8 mouse cellular contexts compared by ENCODE assay signal in the genomic region with DNA sequence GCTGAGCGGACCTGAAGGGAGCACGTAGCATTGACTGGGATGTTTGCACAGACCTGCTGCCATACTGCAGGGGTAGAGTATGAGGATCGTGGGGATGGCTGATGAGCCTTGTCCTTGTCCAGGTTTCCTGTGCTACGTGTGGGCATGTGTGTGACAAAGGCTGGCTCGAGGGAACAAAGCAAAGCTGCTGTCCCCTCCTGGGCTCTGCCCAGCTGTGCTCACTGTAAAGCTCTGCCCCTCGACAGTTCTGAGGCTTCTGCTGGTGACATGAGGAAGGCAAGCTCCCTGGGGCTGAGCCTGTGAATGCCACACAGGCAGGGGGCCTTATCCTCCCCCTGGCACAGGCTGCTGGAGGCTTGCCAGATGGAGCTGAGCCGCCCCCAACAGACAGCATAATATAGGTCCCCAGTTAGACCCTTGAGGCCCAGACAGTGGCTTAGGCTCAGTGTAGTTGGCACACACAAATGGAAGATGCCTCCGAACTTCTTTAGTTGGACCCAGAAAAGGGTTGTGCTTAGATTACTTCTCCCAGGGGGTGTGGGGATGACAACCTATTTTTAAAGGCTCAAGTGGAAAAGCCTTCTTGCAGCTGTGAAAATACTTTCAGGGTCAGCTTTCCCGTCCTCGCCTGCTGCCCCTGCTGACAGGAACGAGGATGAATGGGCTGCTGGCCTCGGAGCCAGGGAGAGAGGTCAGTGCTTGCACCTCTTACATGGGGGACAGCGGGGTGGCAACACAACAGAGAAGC. TPM values are rescaled to one million over a fixed set of nuclear protein-coding genes. Genes with fewer than 3 reads are reported as not detected.
DNase-seq lines count a peak whose midpoint lies in the region; ATAC-seq and TF ChIP-seq lines count a peak whose summit lies in the region.

No protein-coding gene starts in this region.

- no peak for TF ChIP-seq CTCF in olfactory bulb, adult 2 months (IDR thresholded peaks at IDR 0.05; ENCODE audit: insufficient read depth, low read depth, low read length)

- peak overlapping the region; percentile 62 for H3K27ac ChIP-seq in forebrain, embryonic 14.5 days (ENCODE audit: low read depth, low read length)
- no peak overlapping the region for H3K27ac ChIP-seq in hindbrain, embryonic 15.5 days (replicated peaks)
- H3K27ac ChIP-seq in olfactory bulb, adult 2 months (ENCODE audit: insufficient read depth, low read depth, low read length), result peak overlapping the region; percentile 84

- no peaks in the 10 kb centered on the region for H3K36me3 ChIP-seq in forebrain, embryonic 14.5 days (ENCODE audit: control insufficient read depth, insufficient read depth, low read length)
- H3K36me3 ChIP-seq in hindbrain, embryonic 15.5 days, result no peaks in the 10 kb centered on the region

- ATAC-seq in forebrain, embryonic 14.5 days, result peak; percentile 80
- ATAC-seq in hindbrain, embryonic 15.5 days (ENCODE audit: low FRiP score, low read depth), result peak; percentile 71; the same call in 1 of the 2 replicates

- H3K4me3 ChIP-seq in forebrain, embryonic 14.5 days (ENCODE audit: low read depth, low read length), result no peak overlapping the region
- no peak overlapping the region for H3K4me3 ChIP-seq in hindbrain, embryonic 15.5 days
- H3K4me3 ChIP-seq in olfactory bulb, adult 2 months (ENCODE audit: insufficient read depth, low read depth, low read length), result no peak overlapping the region

- peaks cover 29% of the 10 kb centered on the region for H3K4me1 ChIP-seq in forebrain, embryonic 14.5 days (ENCODE audit: control insufficient read depth, insufficient read depth, low read length)
- H3K4me1 ChIP-seq in hindbrain, embryonic 15.5 days (replicated peaks), result peaks cover 24% of the 10 kb centered on the region
- H3K4me1 ChIP-seq in olfactory bulb, adult 2 months (ENCODE audit: control insufficient read depth, insufficient read depth, low read length), result peaks cover 52% of the 10 kb centered on the region

- peak; percentile 39 for DNase-seq in right cerebral cortex, postnatal 14 days
- no peak for DNase-seq in right cerebral cortex, postnatal 36 days (ENCODE audit: low spot score in 2 of 2)
- DNase-seq in forebrain, embryonic 14.5 days (ENCODE audit: low spot score), result peak; percentile 65
- DNase-seq in urinary bladder, postnatal 14 days (ENCODE audit: low spot score), result no peak
- no peak for DNase-seq in left cerebral cortex, adult 18-20 months (ENCODE audit: low spot score in 2 of 2)
- no peak for DNase-seq in right cerebral cortex, adult 2 months (ENCODE audit: low spot score in 2 of 2)

- H3K9ac ChIP-seq in forebrain, embryonic 14.5 days (ENCODE audit: low read length), result peak overlapping the region; percentile 45; the same call in 1 of the 2 replicates
- no peak overlapping the region for H3K9ac ChIP-seq in hindbrain, embryonic 15.5 days

- no peaks in the 10 kb centered on the region for H3K27me3 ChIP-seq in forebrain, embryonic 14.5 days (replicated peaks; ENCODE audit: control insufficient read depth, insufficient read depth, low read length)
- H3K27me3 ChIP-seq in hindbrain, embryonic 15.5 days, result 0 out of 2 replicates have a peak, but pooled peaks cover 5% of the 10 kb centered on the region

- TF ChIP-seq POLR2A in olfactory bulb, adult 2 months (IDR thresholded peaks at IDR 0.05; ENCODE audit: insufficient read depth, low read depth, low read length), result 0 out of 2 replicates have a peak, but pooled peaks have one; percentile 16

- no peaks in the 10 kb centered on the region for H3K9me3 ChIP-seq in forebrain, embryonic 14.5 days (replicated peaks; ENCODE audit: control insufficient read depth, low read length)
- H3K9me3 ChIP-seq in hindbrain, embryonic 15.5 days, result no peaks in the 10 kb centered on the region

- no peak overlapping the region for H3K4me2 ChIP-seq in forebrain, embryonic 14.5 days (ENCODE audit: low read length)
- H3K4me2 ChIP-seq in hindbrain, embryonic 15.5 days, result no peak overlapping the region

- 28% methylated on average over 13 of the region's 13 CpGs for WGBS in forebrain, embryonic 14.5 days
- WGBS in hindbrain, embryonic 15.5 days, result 22% methylated on average over 13 of the region's 13 CpGs
- WGBS in olfactory bulb, adult 2 months, result 17% methylated on average over 13 of the region's 13 CpGs

RNA-seq across cellular contexts. Expression of gene Hdac4, which starts 16.7 kb away (rescaled TPM):
- 16.5 and 22.7 TPM in 2 replicates for polyA plus RNA-seq in forebrain, embryonic 14.5 days (2014; fragmentation: Nextera tagmentation; extraction: Ambion mirVana)
- polyA plus RNA-seq in hindbrain, embryonic 15.5 days (2015; fragmentation: Nextera tagmentation; extraction: Ambion mirVana), result 30.3 and 32.4 TPM in 2 replicates
- polyA plus RNA-seq in olfactory bulb, adult 2 months (2012; ENCODE audit: insufficient read depth, insufficient read length, low replicate concordance, missing spikeins), result not detected in 2 replicates
- total RNA-seq in left cerebral cortex, adult 18-20 months (2021), result 100 to 1,000 TPM; 108 to 111 TPM

Comparison
In these comparisons a context has a peak if more than half of its experiments do, and no peak if none do; other contexts are left out.
1. DNase-seq: peak in right cerebral cortex, postnatal 14 days (single experiment) and forebrain, embryonic 14.5 days (single experiment); none in right cerebral cortex, postnatal 36 days (0 of 2), urinary bladder, postnatal 14 days (single experiment), left cerebral cortex, adult 18-20 months (0 of 2) and right cerebral cortex, adult 2 months (0 of 2).